Mouse (Mus musculus): Measurements from ENCODE around the gene Tcp10c. TPM values are rescaled to one million over a fixed set of nuclear protein-coding genes. Genes with fewer than 3 reads are reported as not detected.
"Not testable (repeated sequence)": the region's sequence is repeated elsewhere in the genome, so short reads cannot be mapped to it uniquely, and the experiment has no call there.

Tcp10c gene
- total RNA-seq, 1 experiment from 2014 or later = not detected

DNA sequence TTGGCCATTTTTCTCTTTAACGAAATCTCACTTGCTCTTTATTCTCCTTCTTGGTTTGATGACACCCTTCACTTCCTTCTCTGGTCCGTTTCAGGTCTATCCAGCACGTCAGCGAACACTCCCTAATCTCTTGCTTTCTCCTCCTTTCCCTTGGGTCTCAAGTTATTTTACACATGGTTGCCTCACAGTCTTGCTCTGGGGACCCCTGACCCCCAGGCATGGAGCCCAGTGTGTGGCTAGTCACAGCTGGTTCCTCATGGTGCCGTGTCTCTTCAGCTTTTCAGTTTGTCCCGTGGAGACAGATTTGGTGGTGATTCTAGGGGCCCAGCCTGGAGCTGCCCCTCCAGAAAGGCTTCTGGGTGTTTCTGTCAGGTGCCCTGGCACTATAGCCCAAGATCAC lies 16.4 kb downstream of the Tcp10c start:
- not testable (repeated sequence) for ATAC-seq (replicated peaks in 1 of 2; ENCODE audit: insufficient read depth in 1 of 2, low FRiP score in 2 of 2, low TSS enrichment in 1 of 2, low read depth in 1 of 2, poor library complexity in 2 of 2, severe bottlenecking in 2 of 2)

DNA sequence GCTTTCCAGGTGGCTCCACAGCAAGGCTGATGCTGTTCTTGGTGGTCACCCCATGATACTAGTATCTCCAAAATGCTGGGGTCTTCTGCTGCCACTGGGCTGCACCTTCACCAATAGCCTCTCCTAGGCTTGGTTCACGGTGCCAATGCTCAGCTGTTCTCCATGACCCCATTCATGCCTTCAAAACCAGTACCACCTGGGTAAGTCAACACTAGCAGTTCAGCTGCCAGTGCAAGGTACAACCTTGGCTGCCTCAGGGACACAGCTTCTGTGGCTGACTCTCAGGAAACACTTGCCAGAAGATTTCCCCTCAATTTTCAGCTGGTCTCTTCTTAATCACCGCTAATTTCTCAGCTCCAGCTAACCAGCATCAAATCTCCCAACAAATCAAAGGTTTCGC lies 24.0 kb downstream of the Tcp10c start:
- not testable (repeated sequence) for ATAC-seq (replicated peaks in 1 of 2; ENCODE audit: insufficient read depth in 1 of 2, low FRiP score in 2 of 2, low TSS enrichment in 1 of 2, low read depth in 1 of 2, poor library complexity in 2 of 2, severe bottlenecking in 2 of 2)

DNA sequence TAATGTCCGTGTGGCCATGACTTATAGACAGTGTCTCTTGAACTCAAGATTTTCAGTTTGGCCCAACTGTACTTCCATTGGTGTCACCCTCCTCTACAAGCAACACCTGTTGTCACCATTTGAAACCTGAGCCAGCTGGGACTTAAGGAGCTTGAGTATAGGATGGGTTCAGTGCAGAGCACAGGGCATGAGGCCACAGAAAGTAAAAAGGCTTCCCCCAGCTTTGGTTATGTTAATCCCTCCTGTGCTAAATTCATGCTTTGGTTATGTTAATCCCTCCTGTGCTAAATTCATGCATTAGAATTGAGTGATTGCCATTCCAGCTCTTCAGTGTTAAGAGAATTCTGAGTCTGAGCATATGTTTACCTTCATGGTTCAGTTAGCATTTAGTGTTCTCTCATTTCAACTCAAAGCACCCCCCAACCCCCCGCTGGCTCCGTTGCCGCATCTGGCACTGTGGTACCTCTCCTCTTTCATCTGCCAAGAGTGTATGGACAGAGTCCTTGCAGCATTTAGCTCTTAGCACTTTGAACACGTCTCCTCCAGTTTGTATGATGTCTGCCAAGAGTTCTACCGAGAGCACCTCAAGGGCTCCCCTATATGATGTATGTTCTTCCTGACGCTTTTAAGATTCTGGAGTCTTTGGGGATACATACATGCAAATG lies 25.7 kb downstream of the Tcp10c start:
- ATAC-seq (replicated peaks in 1 of 2; ENCODE audit: insufficient read depth in 1 of 2, low FRiP score in 2 of 2, low TSS enrichment in 1 of 2, low read depth in 1 of 2, poor library complexity in 2 of 2, severe bottlenecking in 2 of 2) = not testable (repeated sequence)

DNA sequence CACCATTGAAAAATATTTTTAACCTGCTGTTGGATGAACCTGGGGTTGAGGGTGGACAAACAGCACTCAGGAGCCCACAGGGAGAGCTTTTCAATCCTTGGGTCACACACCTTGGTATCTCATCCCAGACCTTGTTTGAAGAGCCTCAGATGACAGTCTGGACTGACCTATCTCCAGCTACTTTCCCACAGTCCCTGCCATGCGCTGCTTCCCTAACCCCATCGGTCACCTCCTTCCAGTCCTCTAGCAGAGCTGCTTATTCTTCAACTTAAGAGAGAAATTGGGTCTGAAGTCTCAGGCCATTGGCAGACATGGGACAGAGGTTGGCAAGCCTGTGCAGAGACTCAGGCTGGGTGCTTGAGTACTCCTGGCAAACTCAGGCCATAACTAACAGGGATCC lies 26.9 kb downstream of the Tcp10c start:
- not testable (repeated sequence) for ATAC-seq (replicated peaks in 1 of 2; ENCODE audit: insufficient read depth in 1 of 2, low FRiP score in 2 of 2, low TSS enrichment in 1 of 2, low read depth in 1 of 2, poor library complexity in 2 of 2, severe bottlenecking in 2 of 2)

DNA sequence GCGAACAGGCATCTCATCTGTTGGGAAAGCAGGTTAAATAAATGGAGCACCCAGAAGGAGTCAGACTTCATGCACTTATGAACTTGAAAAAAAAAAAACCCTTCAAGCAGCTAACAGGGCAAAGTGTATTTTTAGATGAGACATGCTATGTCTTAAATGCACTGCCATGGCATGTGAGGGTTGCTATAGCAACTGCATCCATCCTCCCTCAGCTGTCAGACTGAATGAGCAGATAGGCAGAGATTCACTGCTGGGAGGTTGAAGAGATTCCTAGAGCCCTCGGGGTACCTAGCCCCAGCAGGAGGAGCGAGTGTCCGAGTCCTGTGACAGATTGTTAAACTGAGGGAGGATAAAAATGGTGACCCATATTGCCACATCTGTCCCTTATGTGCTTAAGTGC lies 36.6 kb downstream of the Tcp10c start:
- not testable (repeated sequence) for ATAC-seq (replicated peaks in 1 of 2; ENCODE audit: insufficient read depth in 1 of 2, low FRiP score in 2 of 2, low TSS enrichment in 1 of 2, low read depth in 1 of 2, poor library complexity in 2 of 2, severe bottlenecking in 2 of 2)

DNA sequence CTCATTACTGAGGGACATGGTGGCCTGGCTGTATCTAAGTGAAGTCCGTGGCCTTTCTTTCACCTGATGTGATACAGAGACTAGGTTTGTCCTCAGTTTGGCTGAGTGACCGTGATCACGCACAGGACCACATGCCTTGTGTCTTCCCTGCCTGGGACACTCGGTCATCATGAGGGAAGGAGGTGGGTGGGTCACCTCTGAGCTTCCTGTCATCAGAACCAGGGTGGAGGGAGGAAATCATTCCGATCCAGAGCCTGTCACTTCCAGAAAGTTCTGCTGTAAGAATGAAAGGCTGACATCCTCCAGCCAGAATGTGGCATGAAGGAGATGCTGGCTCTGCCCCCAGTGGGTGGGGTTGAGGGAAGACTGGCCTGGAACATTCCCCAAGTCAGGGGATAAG lies 45.6 kb downstream of the Tcp10c start:
- ATAC-seq (replicated peaks in 1 of 2; ENCODE audit: insufficient read depth in 1 of 2, low FRiP score in 2 of 2, low TSS enrichment in 1 of 2, low read depth in 1 of 2, poor library complexity in 2 of 2, severe bottlenecking in 2 of 2) = not testable (repeated sequence)

DNA sequence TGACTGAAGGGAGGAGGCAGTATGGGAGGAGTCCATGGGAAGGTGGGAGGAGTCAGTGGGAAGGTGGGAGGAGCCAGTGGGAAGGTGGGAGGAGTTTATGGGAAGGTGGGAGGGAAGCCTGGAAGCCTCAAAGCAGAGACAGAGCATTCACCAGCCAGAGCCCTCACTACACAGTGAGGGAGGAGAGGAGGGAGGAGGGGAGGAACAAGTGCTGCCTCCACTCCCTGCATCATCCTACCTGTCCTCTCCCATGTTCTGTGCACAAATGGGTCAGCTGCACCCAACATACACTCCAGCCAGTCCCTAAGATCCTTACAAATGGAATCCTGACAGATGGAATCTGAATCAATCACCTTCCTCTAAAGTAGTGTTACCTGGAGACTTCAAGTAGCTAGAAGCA lies 47.7 kb downstream of the Tcp10c start:
- not testable (repeated sequence) for ATAC-seq (replicated peaks in 1 of 2; ENCODE audit: insufficient read depth in 1 of 2, low FRiP score in 2 of 2, low TSS enrichment in 1 of 2, low read depth in 1 of 2, poor library complexity in 2 of 2, severe bottlenecking in 2 of 2)

DNA sequence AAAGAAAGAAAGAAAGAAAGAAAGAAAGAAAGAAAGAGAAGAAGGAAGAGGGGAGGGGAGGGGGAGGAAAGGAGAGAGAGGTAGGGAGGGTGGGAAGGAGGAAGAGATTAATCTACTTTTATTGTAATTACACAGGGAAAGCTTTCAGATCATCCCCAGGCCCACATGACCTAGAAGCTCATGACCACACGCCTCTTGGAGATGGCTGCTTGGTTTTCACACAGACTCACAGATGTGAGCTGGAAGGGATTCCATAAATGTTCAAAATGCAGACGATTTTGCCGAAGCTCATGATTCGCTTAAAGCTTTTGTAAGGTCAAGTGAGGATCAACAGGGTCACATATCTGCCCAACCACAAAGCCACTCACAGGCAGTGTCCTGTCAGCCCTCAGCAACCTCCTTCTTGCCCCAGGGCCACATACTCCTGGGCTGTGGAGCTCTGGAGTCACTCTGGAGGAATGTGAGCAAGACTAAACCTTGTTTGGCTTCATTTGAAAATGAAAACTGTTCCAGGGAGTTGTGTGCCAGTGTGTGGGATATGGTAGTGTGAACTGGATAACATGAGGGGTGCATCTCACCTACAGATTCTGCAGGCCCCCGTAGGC lies 49.3 kb downstream of the Tcp10c start:
- ATAC-seq (replicated peaks in 1 of 2; ENCODE audit: insufficient read depth in 1 of 2, low FRiP score in 2 of 2, low TSS enrichment in 1 of 2, low read depth in 1 of 2, poor library complexity in 2 of 2, severe bottlenecking in 2 of 2) = not testable (repeated sequence)

DNA sequence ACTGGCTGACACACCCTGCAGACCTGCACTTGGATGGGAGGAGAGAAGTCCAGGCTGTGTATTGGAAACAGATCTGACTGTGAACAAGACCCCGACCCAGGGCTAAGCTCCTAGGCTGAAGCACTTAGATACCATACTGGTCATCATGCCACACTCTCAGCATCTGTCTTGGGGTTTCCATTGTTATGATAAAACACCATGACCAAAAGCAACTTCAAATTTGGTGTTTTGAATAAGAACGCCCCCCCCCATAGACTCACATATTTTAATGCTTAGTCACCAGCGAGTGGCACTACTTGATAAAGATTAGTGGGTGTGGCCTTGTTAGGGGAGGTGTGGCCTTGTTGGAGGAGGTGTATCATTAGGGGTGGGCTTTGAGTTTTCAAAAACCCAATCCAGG lies 51.7 kb downstream of the Tcp10c start:
- not testable (repeated sequence) for ATAC-seq (replicated peaks in 1 of 2; ENCODE audit: insufficient read depth in 1 of 2, low FRiP score in 2 of 2, low TSS enrichment in 1 of 2, low read depth in 1 of 2, poor library complexity in 2 of 2, severe bottlenecking in 2 of 2)

DNA sequence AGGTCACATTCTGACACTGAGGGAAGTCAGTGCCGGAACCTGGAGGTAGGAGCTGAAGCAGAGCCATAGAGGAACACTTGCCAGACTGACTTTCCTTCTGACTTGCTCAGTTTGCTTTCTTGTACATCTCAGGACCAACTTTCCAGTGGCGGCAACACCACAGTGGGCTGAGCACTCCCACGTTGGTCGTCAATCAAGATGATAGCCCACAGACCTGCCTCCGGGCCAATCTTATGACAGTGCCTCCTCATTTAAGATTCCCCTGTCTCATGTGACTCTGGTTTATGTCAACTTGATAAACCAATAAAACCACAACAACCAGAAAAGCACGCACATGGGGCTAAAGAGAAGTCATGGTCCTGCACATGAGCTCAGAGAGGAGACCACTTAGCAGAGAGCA lies 52.3 kb downstream of the Tcp10c start:
- ATAC-seq (replicated peaks in 1 of 2; ENCODE audit: insufficient read depth in 1 of 2, low FRiP score in 2 of 2, low TSS enrichment in 1 of 2, low read depth in 1 of 2, poor library complexity in 2 of 2, severe bottlenecking in 2 of 2) = not testable (repeated sequence)

DNA sequence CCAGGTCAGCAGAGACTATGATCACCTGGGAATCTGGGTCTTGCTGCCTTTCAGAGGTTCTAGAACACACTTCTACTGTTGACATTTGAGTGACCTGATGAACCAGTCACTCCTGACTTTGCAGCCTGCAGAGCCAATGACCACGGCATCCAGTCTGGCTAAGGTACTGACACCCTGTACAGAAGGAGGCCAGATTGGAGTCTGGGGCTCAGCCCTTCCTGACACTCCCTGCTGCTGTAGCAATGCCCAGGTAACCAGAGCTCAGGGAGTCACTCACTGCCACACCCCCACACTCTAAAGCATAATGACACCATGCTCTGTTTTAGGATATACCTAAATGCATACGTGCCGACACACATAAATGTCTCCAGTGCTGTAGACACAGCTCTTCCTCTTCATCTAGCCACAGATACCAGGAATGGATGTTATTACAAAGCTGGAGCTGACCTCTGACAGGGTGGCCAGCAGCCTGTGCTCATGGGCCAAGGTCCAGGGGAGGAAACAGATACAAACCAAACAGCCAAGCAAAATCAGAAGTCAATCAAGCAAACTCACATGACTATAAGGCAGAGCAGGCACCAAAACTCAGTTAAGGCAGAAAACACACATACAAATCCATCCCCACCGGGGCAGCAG lies 53.4 kb downstream of the Tcp10c start:
- 0 out of 4 replicates have a peak, but pooled peaks of 1 of the 2 experiments have one; percentile 15 for ATAC-seq (replicated peaks in 1 of 2; ENCODE audit: insufficient read depth in 1 of 2, low FRiP score in 2 of 2, low TSS enrichment in 1 of 2, low read depth in 1 of 2, poor library complexity in 2 of 2, severe bottlenecking in 2 of 2)

DNA sequence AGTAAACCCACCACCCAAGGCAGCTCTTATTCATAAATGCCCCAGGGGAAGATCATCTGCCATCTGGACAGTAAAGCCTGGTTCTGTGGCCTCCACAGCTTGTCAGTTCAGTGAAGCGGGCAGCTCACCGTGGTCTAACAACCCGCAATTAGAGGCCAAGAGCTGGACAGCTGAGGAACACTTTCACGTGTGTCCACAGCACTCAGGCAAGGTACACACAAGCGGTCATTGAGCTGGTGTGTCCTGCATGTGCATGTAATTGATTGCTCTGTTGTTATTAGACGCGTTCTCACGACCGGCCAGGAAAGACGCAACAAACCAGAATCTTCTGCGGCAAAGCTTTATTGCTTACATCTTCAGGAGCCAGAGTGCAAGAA lies 53.9 kb downstream of the Tcp10c start:
- not testable (repeated sequence) for ATAC-seq (replicated peaks in 1 of 2; ENCODE audit: insufficient read depth in 1 of 2, low FRiP score in 2 of 2, low TSS enrichment in 1 of 2, low read depth in 1 of 2, poor library complexity in 2 of 2, severe bottlenecking in 2 of 2)

DNA sequence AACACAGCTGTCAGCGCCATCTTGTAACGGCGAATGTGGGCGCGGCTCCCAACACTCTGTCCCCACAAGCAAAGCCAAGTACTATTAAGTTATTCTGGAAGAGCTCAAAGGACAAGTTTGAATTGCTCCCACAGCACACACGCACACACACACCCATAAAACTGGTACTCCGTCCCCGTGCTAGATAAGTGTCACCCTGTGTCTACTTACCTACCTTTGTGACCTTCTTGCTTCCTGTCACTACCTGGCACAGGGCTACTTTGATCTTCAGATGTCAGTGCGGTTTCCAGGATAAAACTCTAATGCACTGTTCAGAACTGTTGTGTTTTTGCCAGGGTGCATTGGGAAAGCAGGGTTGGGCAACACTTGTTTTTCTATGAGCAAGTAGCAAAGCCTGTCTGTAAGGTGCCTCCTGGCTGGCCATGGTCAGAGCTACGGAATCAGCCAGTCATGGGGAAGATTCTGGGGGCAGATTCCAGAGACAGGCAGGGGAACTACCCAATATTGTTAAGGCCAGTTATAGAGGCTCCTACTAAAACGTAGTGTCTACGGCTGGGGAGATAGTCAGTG lies 66.7 kb downstream of the Tcp10c start:
- ATAC-seq (replicated peaks in 1 of 2; ENCODE audit: insufficient read depth in 1 of 2, low FRiP score in 2 of 2, low TSS enrichment in 1 of 2, low read depth in 1 of 2, poor library complexity in 2 of 2, severe bottlenecking in 2 of 2) = not testable (repeated sequence)

DNA sequence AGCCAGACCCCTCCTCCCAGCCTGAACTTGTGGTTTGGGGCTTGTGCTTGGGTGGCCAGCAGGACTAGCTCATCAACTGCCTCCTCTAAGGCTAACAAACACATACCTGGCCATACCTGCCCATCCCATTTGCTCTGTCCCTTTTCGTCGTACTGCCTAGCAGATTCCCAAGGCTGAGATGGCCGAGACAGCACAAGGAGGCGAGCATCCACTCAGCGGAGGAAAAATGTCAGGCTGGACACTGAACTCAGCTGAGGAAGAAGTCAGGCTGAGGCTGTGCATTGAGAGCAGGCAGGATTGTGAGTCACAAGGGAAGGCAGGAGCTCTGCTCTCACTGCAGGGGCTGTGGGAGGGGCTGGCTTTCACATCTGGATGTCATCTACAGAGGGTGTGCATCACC lies 68.3 kb downstream of the Tcp10c start:
- not testable (repeated sequence) for ATAC-seq (replicated peaks in 1 of 2; ENCODE audit: insufficient read depth in 1 of 2, low FRiP score in 2 of 2, low TSS enrichment in 1 of 2, low read depth in 1 of 2, poor library complexity in 2 of 2, severe bottlenecking in 2 of 2)

DNA sequence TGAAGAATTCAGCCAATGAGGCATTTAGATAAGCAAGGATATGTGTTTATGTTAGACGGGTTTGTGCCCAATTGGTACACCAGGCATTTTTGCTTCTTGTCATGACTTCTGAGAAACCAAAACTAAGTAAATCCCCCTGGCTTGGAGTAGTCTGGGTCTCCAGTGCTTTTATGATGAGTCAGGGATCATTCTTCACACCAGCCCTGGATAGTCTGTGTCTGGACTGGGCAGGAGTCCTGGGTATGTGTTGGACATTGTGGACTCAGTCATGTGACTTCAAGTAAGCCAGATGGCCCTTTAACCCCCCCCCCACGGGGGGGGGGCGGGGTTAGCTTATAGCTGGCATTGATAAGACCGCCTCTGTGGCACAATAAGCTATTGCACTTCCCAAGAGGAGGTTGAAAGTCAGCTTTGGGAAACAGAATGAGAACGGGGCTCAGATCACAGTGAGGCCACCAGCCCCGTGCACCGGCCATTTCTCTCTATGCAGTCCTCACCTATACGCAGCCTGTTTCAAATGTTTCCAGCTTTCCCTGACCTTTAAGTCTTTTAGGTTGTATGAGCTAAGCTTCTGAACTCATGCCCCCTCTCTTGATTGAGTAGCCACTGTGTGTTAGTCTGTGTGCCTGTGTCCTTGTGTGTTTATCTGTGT lies 69.1 kb downstream of the Tcp10c start:
- ATAC-seq (replicated peaks in 1 of 2; ENCODE audit: insufficient read depth in 1 of 2, low FRiP score in 2 of 2, low TSS enrichment in 1 of 2, low read depth in 1 of 2, poor library complexity in 2 of 2, severe bottlenecking in 2 of 2) = not testable (repeated sequence)

DNA sequence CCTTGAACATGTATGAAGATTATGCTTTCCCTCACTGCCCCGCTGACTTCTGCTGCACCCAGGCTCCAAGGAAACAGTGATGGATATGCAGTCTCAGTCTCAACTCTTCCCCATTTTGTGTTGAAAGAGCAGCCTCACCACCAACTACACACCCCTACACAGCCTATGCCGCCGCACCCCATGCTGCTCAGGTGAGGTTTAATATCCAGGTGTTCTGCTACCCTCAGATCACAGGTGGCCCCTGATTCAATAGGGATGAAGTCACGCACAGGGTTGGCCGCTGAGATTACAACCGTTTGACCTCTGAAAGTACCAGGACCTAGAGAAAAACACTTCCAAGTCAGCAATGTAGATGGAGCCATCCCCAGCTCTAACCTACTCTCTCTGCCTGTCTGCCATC lies 69.9 kb downstream of the Tcp10c start:
- not testable (repeated sequence) for ATAC-seq (replicated peaks in 1 of 2; ENCODE audit: insufficient read depth in 1 of 2, low FRiP score in 2 of 2, low TSS enrichment in 1 of 2, low read depth in 1 of 2, poor library complexity in 2 of 2, severe bottlenecking in 2 of 2)

DNA sequence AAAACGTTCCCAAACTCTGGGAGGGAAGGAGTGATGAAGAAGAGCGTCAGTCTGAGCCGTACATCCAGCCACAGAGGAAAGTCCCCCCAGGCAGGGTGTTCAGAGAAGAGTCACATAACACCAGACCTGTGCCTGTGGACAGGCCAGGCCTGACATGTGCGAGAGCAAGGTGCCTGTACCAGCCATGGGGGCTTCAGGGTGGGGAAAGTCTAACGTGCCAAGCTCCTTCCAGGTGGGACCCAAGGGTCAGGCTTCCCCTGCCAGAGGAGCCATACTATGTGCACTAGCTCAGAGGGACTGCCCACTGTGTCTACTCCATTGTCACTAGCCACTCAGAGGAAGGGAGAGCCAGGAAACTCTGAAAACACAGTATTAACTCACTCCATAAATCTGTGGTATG lies 71.3 kb downstream of the Tcp10c start:
- not testable (repeated sequence) for ATAC-seq (replicated peaks in 1 of 2; ENCODE audit: insufficient read depth in 1 of 2, low FRiP score in 2 of 2, low TSS enrichment in 1 of 2, low read depth in 1 of 2, poor library complexity in 2 of 2, severe bottlenecking in 2 of 2)

DNA sequence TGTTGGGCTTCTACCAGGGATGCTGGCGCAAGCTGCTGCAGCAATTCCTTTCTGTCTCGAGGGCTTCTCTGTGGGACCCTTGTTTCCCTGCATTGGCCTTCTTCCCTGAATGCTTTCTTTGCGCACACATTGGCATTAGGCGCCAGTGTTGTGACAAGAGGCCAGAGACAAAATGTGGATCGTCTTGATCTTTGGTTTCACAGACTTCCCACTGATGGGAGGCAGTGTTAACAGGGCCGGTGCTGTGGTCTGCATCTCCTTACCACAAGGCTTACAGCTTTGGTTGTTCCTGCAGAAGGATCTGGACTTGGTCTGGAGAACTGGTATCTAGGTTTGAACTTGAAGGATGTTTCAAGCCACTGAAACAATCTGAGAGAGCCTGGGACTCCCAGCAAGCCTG lies 72.1 kb downstream of the Tcp10c start:
- not testable (repeated sequence) for ATAC-seq (replicated peaks in 1 of 2; ENCODE audit: insufficient read depth in 1 of 2, low FRiP score in 2 of 2, low TSS enrichment in 1 of 2, low read depth in 1 of 2, poor library complexity in 2 of 2, severe bottlenecking in 2 of 2)
